Mouse (Mus musculus): ENCODE results near the gene Epha1. TPM values are rescaled to one million over a fixed set of nuclear protein-coding genes. Genes with fewer than 3 reads are reported as not detected.

Epha1 gene
- total and polyA plus RNA-seq, 3 experiments = 0.04 TPM; not detected in 2

DNA sequence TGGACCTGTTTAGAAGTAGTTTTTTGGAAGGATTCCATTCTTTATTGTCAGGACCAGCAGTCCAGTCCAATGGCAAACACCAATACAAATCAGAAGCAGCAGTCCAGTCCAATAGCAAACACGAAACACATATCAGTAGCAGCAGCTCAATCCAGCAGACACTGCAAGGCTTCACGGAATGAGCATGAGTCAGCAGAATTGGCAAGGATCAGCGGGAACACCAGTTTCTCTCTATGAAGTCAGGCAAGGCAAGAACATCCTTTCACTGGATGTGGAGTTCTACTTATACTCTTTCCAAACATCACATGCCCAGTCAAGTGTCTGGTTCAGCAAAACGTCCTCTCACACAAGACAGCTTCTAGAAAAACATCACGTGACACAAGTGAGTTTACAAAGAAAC, 33.1 kb downstream of the Epha1 start:
- no peak overlapping the region for H3K27ac ChIP-seq (ENCODE audit: control insufficient read depth, low read depth, low read length)
- H3K4me3 ChIP-seq (ENCODE audit: control insufficient read depth in 1 of 2, insufficient read depth in 1 of 2, low read depth in 2 of 2, low read length in 2 of 2) = no peak overlapping the region
- no peak overlapping the region for H3K9ac ChIP-seq (ENCODE audit: control insufficient read depth, low read depth, low read length, poor library complexity, severe bottlenecking)
- H3K79me2 ChIP-seq (ENCODE audit: control insufficient read depth, insufficient read depth, low read length, poor library complexity) = no peaks in the 10 kb centered on the region
- no peak for DNase-seq (ENCODE audit: low read depth, low spot score)
- H3K27me3 ChIP-seq (ENCODE audit: control insufficient read depth in 1 of 2, insufficient read depth in 2 of 2, low read length in 2 of 2) = no peaks in the 10 kb centered on the region; a peak in 1 of 4 replicates
- H3K4me1 ChIP-seq (ENCODE audit: control insufficient read depth in 1 of 2, insufficient read depth in 2 of 2, low read length in 2 of 2) = no peaks in the 10 kb centered on the region
- TF ChIP-seq KAT2A (conservative IDR thresholded peaks at IDR 0.05; ENCODE audit: low read depth, low read length) (no peak), EP300 (IDR thresholded peaks at IDR 0.05; ENCODE audit: low read depth in 1 of 2, low read length in 2 of 2) (no peak), GABPA (IDR thresholded peaks at IDR 0.05; ENCODE audit: low read depth, low read length) (no peak), ZC3H11A (IDR thresholded peaks at IDR 0.05; ENCODE audit: low read depth, low read length) (no peak), ZKSCAN1 (IDR thresholded peaks at IDR 0.05; ENCODE audit: low read depth, low read length) (no peak), MAFK (IDR thresholded peaks at IDR 0.05; ENCODE audit: borderline replicate concordance, low read depth, low read length) (no peak), MYB (IDR thresholded peaks at IDR 0.05; ENCODE audit: low read depth, low read length) (no peak), USF2 (IDR thresholded peaks at IDR 0.05; ENCODE audit: borderline replicate concordance in 1 of 2, insufficient read depth in 1 of 2, low read depth in 1 of 2, low read length in 2 of 2) (no peak), CHD1 (IDR thresholded peaks at IDR 0.05; ENCODE audit: low read depth, low read length) (no peak), USF1 (IDR thresholded peaks at IDR 0.05; ENCODE audit: low read depth, low read length) (no peak), MXI1 (IDR thresholded peaks at IDR 0.05; ENCODE audit: low read depth, low read length) (no peak), POLR2AphosphoS5 (IDR thresholded peaks at IDR 0.05; ENCODE audit: borderline replicate concordance, low read depth, low read length) (no peak), MYC (IDR thresholded peaks at IDR 0.05; ENCODE audit: low read depth, low read length) (no peak)
- H3K9me3 ChIP-seq (replicated peaks; ENCODE audit: insufficient read depth, low read length) = no peaks in the 10 kb centered on the region
- H3K36me3 ChIP-seq (ENCODE audit: control insufficient read depth in 1 of 2, insufficient read depth in 2 of 2, low read length in 2 of 2) = no peaks in the 10 kb centered on the region

DNA sequence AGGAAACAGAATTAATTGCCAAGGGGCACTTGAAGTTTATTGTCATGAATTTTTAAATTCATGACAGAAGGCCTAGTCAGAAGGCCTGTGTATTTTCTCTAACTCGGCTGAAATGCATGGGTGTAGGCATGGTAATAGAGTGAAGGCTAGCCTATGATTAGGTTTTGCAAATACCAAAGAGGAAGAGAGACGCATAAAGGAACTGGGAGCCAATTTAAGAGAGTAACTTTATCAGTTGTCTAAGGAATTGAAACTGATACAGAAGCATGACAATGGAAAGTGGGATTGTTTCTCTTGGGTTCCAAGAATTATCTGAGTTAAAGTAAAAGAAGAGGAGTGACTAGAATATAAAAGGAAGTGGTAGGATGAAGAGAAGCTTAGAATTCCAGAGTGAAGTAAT, 33.9 kb downstream of the Epha1 start:
- H3K4me3 ChIP-seq (ENCODE audit: control insufficient read depth in 1 of 2, insufficient read depth in 1 of 2, low read depth in 2 of 2, low read length in 2 of 2) = no peak overlapping the region
- TF ChIP-seq MYC (IDR thresholded peaks at IDR 0.05; ENCODE audit: low read depth, low read length) (no peak), GATA1 (IDR thresholded peaks at IDR 0.05; ENCODE audit: low read depth, low read length) (no peak), MYB (IDR thresholded peaks at IDR 0.05; ENCODE audit: low read depth, low read length) (no peak), E2F4 (IDR thresholded peaks at IDR 0.05; ENCODE audit: borderline replicate concordance, low read depth, low read length) (no peak), MXI1 (IDR thresholded peaks at IDR 0.05; ENCODE audit: low read depth, low read length) (no peak), CTCF (IDR thresholded peaks at IDR 0.05 in 2 of 3, conservative IDR thresholded peaks at IDR 0.05 in 1 of 3; ENCODE audit: control insufficient read depth in 1 of 3, insufficient read depth in 1 of 3, low read depth in 2 of 3, low read length in 3 of 3, poor library complexity in 1 of 3, severe bottlenecking in 1 of 3) (no peak), TBP (IDR thresholded peaks at IDR 0.05; ENCODE audit: low read depth, low read length) (no peak), USF2 (IDR thresholded peaks at IDR 0.05; ENCODE audit: borderline replicate concordance in 1 of 2, insufficient read depth in 1 of 2, low read depth in 1 of 2, low read length in 2 of 2) (no peak), KAT2A (conservative IDR thresholded peaks at IDR 0.05; ENCODE audit: low read depth, low read length) (no peak), RCOR1 (IDR thresholded peaks at IDR 0.05; ENCODE audit: low read depth, low read length) (no peak), MAZ (IDR thresholded peaks at IDR 0.05; ENCODE audit: low read depth, low read length) (no peak), CHD1 (IDR thresholded peaks at IDR 0.05; ENCODE audit: low read depth, low read length) (no peak)
- no peaks in the 10 kb centered on the region for H3K9me3 ChIP-seq (replicated peaks; ENCODE audit: insufficient read depth, low read length)
- no peaks in the 10 kb centered on the region; a peak in 1 of 4 replicates for H3K27me3 ChIP-seq (ENCODE audit: control insufficient read depth in 1 of 2, insufficient read depth in 2 of 2, low read length in 2 of 2)
- no peak overlapping the region for H3K9ac ChIP-seq (ENCODE audit: control insufficient read depth, low read depth, low read length, poor library complexity, severe bottlenecking)
- DNase-seq (ENCODE audit: low read depth, low spot score) = no peak
- H3K79me2 ChIP-seq (ENCODE audit: control insufficient read depth, insufficient read depth, low read length, poor library complexity) = no peaks in the 10 kb centered on the region
- H3K36me3 ChIP-seq (ENCODE audit: control insufficient read depth in 1 of 2, insufficient read depth in 2 of 2, low read length in 2 of 2) = no peaks in the 10 kb centered on the region
- H3K27ac ChIP-seq (ENCODE audit: control insufficient read depth, low read depth, low read length) = no peak overlapping the region
- H3K4me1 ChIP-seq (ENCODE audit: control insufficient read depth in 1 of 2, insufficient read depth in 2 of 2, low read length in 2 of 2) = no peaks in the 10 kb centered on the region

Measured in MEL (cell line).